Mouse (Mus musculus) bone marrow, adult 2 months (tissue): ENCODE measurements around the gene Cox8a.

Experiments used
- CTCF ChIP-seq: fragments of 200-500 bp; IDR thresholded peaks from 2 replicates; pipeline ENCODE4 v1.5.1; 2011; ENCODE audit warnings: low read length, control low read depth; ENCODE audit not compliant: control insufficient read depth, insufficient read depth
- POLR2A ChIP-seq: fragments of 200-500 bp; IDR thresholded peaks from 2 replicates; pipeline ENCODE4 v1.6.1; 2011; ENCODE audit warnings: low read depth, mild to moderate bottlenecking, control low read depth, low read length, borderline replicate concordance; ENCODE audit not compliant: control insufficient read depth

DNA sequence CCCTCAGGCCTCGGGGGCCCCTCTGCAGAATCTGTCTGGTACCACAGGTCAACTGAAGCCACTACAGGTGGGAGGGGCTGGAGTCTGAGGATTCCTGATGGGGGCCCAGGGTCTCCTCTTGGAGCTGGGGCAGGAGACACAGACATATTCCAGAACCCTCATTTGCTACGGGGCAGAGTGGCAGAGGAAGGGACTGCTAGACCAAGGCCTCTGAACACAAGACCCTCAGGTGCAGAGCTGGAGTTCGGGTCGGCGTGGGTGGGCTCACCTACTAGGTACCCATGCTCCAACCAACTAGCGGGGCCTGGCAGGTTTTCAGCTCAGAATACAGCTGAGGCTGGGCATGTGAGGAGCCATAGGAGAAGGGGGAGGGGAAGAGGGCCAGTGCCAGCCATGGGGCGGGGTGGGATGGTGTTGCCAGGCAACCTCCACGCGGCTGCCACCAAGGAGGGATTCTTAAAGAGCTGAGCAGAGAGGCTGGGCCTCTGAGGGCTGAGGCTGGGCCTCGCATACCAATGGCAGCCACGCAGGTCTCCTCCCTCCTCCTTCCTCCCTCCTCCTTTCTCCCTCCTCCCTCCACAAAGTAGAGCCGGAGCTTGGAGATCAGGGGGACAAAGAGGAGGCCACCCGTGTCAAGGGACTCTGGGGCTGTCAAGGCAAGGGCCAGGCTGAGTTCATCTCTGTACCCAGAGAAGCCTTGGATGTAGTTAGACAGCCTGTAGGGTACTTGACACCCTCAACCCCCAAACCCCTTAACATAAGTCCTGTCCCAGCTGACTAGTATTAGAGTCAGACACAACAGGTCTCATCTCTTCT is 45.2 kb downstream of the Cox8a start:
- TF ChIP-seq POLR2A (no peak), CTCF (no peak)
